Mouse (Mus musculus): ENCODE measurements around the gene Pus1. TPM values are rescaled to one million over a fixed set of nuclear protein-coding genes. Genes with fewer than 3 reads are reported as not detected.

Gene Pus1
- polyA plus RNA-seq (2015; fragmentation: Nextera tagmentation; extraction: Ambion mirVana) = 35.1 and 35.9 TPM in 2 replicates

DNA sequence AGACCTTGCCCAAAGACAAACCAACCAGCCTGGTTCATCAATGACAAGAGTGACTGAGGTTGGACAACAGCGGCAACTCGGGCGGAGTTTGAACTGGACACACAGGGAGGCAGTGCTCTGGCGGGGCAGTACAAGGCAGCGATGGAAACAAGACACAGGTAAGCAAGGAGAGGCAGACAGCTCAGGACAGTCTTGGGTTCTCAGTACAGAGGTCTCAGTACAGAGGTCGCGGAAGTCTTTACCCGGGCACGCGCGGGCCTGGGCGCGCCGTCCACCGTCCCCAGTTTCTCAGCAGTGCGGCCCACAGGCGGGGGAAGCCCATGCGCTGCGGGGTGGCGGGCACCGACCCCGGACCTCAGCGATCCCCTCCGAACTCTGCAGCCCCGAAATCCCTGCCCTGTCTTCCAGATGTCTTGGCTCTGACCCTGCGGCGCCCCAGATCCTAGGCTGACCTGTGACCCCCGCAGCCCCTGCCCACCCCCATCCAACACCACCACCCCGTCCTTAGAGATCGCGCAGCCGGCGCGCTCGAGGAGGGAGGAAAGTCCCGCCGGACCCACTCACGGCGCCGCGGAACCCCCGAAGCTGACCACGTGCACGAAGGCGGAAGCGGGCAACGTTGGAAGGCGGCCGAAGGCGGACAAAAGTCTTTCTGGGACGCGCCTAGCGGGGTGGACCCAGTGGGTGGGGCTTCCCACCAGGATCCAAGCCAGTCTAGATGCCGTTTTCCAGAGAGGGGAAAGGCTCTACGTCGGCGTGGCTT is at the start of gene Pus1:
Gene Pus1, minus strand, starts transcription at position 662 of the 763 bp plus-strand sequence.
- WGBS = under 1% methylated on average over 57 of the region's 57 CpGs
- Histone ChIP-seq H3K9me3 (replicated peaks) (no peaks in the 10 kb centered on the region), H3K9ac (peak within 1 kb of the TSS; percentile 65), H3K4me3 (replicated peaks) (peak within 1 kb of the TSS; percentile 66), H3K27me3 (no peaks in the 10 kb centered on the region), H3K36me3 (peaks cover 30% of the 10 kb centered on the region), H3K4me1 (peaks cover 14% of the 10 kb centered on the region), H3K4me2 (replicated peaks) (peak within 1 kb of the TSS; percentile 81), H3K27ac (replicated peaks) (peak within 1 kb of the TSS; percentile 68)
- ATAC-seq (ENCODE audit: insufficient number of reproducible peaks, low FRiP score, low TSS enrichment, low read depth) = peak; percentile 83

DNA sequence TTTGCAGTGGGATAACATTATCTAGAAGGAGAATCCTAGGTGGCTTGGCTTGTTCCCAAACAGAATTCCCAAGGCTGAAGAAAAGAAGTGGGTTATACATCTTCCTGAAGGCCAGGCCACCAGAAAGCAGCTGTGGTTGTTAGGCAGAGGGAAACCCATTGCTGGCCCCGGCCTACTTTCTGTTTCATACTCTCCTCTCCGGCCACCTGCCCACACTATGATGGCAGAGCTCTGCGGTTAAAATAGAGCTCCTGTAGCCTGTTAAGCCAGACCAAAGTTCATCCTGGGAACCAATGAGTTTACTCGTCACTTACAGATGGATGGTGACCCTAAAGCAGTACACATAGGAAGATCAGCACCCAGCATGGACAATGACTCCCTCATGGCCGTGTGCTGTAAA is 47.1 kb upstream of the Pus1 start:
- H3K9ac ChIP-seq = no peak overlapping the region
- H3K36me3 ChIP-seq = peaks cover 14% of the 10 kb centered on the region; the same call in 1 of the 2 replicates
- H3K9me3 ChIP-seq (replicated peaks) = no peaks in the 10 kb centered on the region
- H3K27me3 ChIP-seq = no peaks in the 10 kb centered on the region
- 89% methylated on average over 5 of the region's 5 CpGs for WGBS
- H3K4me1 ChIP-seq = no peaks in the 10 kb centered on the region
- ATAC-seq (ENCODE audit: insufficient number of reproducible peaks, low FRiP score, low TSS enrichment, low read depth) = no peak
- no peak overlapping the region for H3K4me3 ChIP-seq (replicated peaks)
- H3K4me2 ChIP-seq (replicated peaks) = no peak overlapping the region
- H3K27ac ChIP-seq (replicated peaks) = no peak overlapping the region

DNA sequence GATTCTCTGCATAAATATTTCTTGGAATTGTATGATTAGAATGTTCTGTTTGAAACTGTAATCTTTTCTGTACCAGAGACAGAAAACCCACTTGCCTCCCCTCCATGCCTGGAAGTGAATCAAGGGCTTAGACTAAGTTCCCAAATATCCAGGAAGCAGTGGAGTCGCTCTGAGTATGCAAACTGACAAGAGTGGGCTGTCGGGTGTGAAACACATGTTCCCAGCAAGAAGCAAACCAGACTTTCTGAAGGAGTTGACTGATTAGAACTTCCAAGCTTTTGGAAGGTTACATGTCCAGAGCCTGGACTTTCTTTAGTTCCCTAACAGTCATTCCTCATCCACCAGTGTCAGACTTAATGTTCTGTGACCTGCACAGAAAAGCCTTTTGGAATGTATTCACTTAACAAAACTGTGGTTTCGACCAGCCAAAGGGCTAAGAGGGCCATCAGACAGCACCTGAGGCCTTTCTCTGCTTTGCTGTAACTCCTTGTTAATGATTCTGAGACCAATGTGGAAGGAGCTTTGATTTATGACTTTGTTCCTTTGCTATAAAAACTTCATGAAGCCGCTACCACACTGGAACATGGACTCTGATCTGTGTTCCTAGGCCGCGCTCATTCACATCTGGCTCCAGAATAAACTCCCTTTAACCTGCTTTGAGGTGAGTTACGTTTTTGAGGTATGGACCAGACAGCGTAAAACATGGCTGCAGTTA is 46.5 kb upstream of the Pus1 start:
- Histone ChIP-seq H3K4me1 (no peaks in the 10 kb centered on the region), H3K27me3 (no peaks in the 10 kb centered on the region), H3K36me3 (peaks cover 11% of the 10 kb centered on the region; the same call in 1 of the 2 replicates), H3K4me3 (replicated peaks) (no peak overlapping the region), H3K27ac (replicated peaks) (no peak overlapping the region), H3K9me3 (replicated peaks) (no peaks in the 10 kb centered on the region), H3K4me2 (replicated peaks) (no peak overlapping the region), H3K9ac (no peak overlapping the region)
- no peak for ATAC-seq (ENCODE audit: insufficient number of reproducible peaks, low FRiP score, low TSS enrichment, low read depth)
- 83% methylated on average over 8 of the region's 8 CpGs for WGBS

DNA sequence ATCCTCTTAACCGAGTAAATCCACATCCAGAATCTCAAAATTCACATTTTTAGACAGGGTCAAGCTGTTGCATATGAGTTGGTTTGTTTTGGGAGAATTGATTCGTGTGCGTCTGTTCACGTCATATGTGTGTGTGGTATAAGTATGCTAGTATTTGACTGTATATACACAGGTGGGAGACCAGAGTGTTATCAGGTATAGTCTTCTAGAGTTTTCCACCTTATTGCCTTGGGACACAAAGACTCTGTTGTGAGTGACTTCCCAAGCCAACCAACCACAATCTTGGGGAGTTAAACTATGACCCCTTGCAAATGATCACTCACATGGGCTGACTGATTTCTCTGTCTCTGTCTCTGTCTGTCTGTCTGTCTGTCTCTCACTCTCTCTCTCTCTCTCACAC is 44.0 kb upstream of the Pus1 start:
- Histone ChIP-seq H3K9ac (no peak overlapping the region), H3K4me2 (replicated peaks) (no peak overlapping the region), H3K4me3 (replicated peaks) (no peak overlapping the region), H3K4me1 (no peaks in the 10 kb centered on the region), H3K36me3 (0 out of 2 replicates have a peak, but pooled peaks cover 4% of the 10 kb centered on the region), H3K27me3 (no peaks in the 10 kb centered on the region), H3K9me3 (replicated peaks) (no peaks in the 10 kb centered on the region), H3K27ac (replicated peaks) (no peak overlapping the region)
- WGBS = 65% methylated on average over 4 of the region's 4 CpGs
- ATAC-seq (ENCODE audit: insufficient number of reproducible peaks, low FRiP score, low TSS enrichment, low read depth) = no peak

DNA sequence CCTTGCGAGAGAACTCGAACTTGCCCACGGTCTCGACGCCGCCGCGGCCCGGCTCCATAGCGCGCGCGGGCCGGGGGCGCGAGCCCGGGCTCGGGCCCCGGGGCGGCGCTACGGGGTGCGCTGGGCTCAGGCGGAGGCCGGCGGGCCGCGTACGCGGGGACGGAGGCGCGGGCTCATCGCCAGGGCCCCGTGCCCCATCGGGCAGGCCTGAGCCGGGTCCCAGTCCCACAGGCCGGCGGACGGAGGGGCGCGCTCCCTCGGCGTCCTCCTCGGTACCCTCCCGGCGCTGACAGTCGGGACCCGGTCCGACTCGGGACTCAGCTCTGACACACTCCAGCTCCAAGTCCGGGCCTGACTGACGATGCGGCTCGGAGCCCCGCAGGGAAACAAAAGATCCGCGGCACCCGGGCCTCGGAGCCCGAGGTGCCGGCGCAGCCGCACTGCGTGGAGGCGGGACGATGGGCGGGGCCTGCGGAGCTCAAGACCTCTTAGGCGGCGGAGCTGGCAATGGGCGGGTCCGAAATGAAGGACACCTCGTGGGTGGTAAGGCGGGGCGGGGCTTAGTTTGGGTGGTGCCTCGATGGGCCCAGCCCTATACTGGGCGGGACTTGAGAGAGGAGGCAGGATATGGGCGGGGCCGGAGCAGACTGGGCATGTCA is 29.3 kb upstream of the Pus1 start, which contains the start of gene Ulk1:
Gene Ulk1, minus strand, starts transcription at position 431 of the 659 bp plus-strand sequence.
- no peaks in the 10 kb centered on the region for H3K9me3 ChIP-seq (replicated peaks)
- H3K9ac ChIP-seq = peak within 1 kb of the TSS; percentile 96
- H3K4me1 ChIP-seq = peaks cover 43% of the 10 kb centered on the region
- H3K36me3 ChIP-seq = peaks cover 13% of the 10 kb centered on the region; the same call in 1 of the 2 replicates
- WGBS = under 1% methylated on average over 75 of the region's 80 CpGs
- H3K27ac ChIP-seq (replicated peaks) = peak within 1 kb of the TSS; percentile 88
- H3K27me3 ChIP-seq = no peaks in the 10 kb centered on the region
- H3K4me2 ChIP-seq (replicated peaks) = peak within 1 kb of the TSS; percentile 84
- H3K4me3 ChIP-seq (replicated peaks) = peak within 1 kb of the TSS; percentile 96
- ATAC-seq (ENCODE audit: insufficient number of reproducible peaks, low FRiP score, low TSS enrichment, low read depth) = peak; percentile 97

DNA sequence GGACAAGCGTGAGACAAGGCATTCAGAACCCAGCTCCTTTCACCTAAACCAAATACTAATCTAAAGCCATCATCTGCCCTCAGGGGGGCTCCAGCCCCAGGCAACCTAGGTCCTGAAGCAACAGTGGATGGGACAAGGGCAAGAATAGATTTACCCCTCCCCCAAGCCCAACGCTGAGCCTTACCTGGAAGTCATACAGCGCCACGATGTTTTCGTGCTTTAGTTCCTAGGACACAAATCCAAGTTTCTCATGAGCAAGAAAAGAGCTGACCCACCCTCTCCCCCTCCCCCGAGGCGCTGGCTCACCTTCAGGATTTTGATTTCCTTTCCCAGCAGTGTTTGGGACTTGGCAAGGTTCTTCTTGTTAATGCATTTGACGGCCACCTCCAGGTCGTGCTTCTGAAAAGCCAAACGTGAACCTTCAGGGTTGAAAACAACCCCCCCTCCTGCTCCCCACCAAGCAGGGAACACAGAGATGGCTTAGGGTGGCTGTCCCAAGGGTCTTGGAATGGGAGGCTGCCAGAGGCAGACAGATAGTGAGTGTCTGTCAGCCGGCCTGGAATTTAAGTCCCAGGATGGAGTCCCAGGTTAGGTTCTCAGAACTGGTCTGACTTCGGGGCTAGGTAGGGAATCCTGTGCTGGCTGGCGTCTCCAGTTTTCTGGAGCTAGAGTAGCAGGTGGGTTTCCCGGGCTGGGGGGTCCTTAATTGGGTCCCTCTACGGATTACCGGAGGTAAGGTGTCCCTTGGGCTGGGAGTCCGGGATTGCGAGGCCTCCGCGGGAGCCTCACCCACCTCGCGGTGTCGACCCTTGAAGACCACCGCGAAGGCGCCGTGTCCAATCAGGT is 28.6 kb upstream of the Pus1 start:
- H3K36me3 ChIP-seq = peaks cover 14% of the 10 kb centered on the region; the same call in 1 of the 2 replicates
- peak overlapping the region; percentile 96 for H3K9ac ChIP-seq
- H3K4me1 ChIP-seq = peaks cover 47% of the 10 kb centered on the region
- H3K9me3 ChIP-seq (replicated peaks) = no peaks in the 10 kb centered on the region
- no peaks in the 10 kb centered on the region for H3K27me3 ChIP-seq
- ATAC-seq (ENCODE audit: insufficient number of reproducible peaks, low FRiP score, low TSS enrichment, low read depth) = no peak
- peak overlapping the region; percentile 96 for H3K4me3 ChIP-seq (replicated peaks)
- H3K27ac ChIP-seq (replicated peaks) = peak overlapping the region; percentile 88
- peak overlapping the region; percentile 84 for H3K4me2 ChIP-seq (replicated peaks)
- WGBS = 1% methylated on average over 27 of the region's 27 CpGs

DNA sequence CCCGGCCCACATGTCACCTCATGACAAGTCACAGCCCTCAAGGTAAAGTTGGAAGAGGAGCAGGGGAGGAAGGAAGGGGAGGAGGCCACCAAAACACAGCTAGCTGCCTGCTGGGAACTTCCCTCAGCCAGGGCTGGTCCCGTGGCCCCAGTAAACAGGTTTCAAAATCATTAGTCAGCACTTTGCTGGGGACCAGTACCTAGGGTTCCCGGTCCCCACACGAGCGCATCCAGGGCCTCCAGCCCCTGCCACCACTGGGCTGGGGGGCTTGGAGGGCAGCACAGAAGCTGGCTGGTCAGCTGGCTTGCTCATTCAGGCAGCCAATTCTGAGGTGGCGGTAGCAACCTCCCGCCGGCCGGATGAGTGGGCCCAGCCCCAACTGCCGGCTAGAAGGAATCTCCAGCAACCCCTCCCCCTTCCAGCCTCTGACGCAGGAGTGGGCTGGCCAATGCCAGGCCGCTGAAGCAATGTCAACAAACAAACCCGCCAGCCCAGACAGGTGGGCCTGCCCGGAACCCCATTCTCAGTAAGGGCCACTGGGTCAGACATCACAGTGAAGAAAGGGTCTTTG is 27.7 kb upstream of the Pus1 start:
- Histone ChIP-seq H3K9me3 (replicated peaks) (no peaks in the 10 kb centered on the region), H3K27ac (replicated peaks) (peak overlapping the region; percentile 88), H3K4me3 (replicated peaks) (peak overlapping the region; percentile 96), H3K4me2 (replicated peaks) (peak overlapping the region; percentile 84), H3K36me3 (peaks cover 17% of the 10 kb centered on the region; the same call in 1 of the 2 replicates), H3K9ac (peak overlapping the region; percentile 96), H3K4me1 (peaks cover 47% of the 10 kb centered on the region), H3K27me3 (no peaks in the 10 kb centered on the region)
- WGBS = under 1% methylated on average over 14 of the region's 14 CpGs
- peak; percentile 55 for ATAC-seq (ENCODE audit: insufficient number of reproducible peaks, low FRiP score, low TSS enrichment, low read depth)

DNA sequence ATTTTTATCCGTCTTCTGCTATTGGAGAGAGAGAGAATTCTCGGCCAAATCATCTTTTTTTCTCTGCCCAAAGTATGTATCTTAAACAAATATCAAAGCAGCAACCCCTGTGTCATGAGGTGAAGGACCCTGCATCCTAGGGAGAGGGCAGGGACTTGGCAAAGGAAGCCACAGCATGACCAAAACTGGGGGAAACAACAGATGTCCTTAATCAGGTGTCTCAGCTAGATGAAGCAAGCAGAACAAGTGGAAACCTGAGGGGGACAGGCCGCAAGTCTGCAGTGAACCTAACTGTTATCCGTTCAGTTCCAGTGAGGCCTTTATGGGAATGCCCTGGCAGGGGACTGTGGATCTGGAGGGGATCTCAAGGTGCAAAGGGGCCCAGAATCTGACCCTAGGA is 27.0 kb upstream of the Pus1 start:
- H3K27ac ChIP-seq (replicated peaks) = peak overlapping the region; percentile 88; the same call in 1 of the 2 replicates
- WGBS = 76% methylated on average over 4 of the region's 4 CpGs
- H3K9me3 ChIP-seq (replicated peaks) = no peaks in the 10 kb centered on the region
- H3K27me3 ChIP-seq = no peaks in the 10 kb centered on the region
- H3K36me3 ChIP-seq = peaks cover 22% of the 10 kb centered on the region; the same call in 1 of the 2 replicates
- H3K4me1 ChIP-seq = peaks cover 48% of the 10 kb centered on the region
- H3K4me2 ChIP-seq (replicated peaks) = peak overlapping the region; percentile 84
- ATAC-seq (ENCODE audit: insufficient number of reproducible peaks, low FRiP score, low TSS enrichment, low read depth) = no peak
- peak overlapping the region; percentile 96 for H3K9ac ChIP-seq
- H3K4me3 ChIP-seq (replicated peaks) = peak overlapping the region; percentile 96

DNA sequence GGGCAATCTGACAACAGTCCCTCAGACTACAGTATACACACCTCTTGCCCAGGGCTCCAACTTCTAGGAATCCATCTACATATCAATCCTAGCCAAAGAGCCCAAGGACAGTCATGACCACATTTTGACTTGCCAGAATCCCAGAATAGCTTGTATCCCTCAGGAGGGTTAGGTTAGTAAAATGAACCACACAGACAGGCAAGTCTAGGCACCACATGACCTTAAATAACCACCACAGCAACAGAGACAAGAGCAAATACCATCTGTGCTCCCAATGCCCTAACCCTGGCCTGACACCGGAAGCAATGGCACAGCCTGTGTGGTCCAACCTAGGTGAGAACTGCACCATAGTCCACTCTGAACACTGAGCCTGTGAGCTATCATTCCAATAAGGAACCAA is 26.2 kb upstream of the Pus1 start:
- Histone ChIP-seq H3K27ac (replicated peaks) (no peak overlapping the region), H3K27me3 (no peaks in the 10 kb centered on the region), H3K9ac (no peak overlapping the region), H3K9me3 (replicated peaks) (no peaks in the 10 kb centered on the region), H3K4me1 (peaks cover 56% of the 10 kb centered on the region), H3K4me3 (replicated peaks) (no peak overlapping the region), H3K4me2 (replicated peaks) (no peak overlapping the region), H3K36me3 (peaks cover 30% of the 10 kb centered on the region; the same call in 1 of the 2 replicates)
- no peak for ATAC-seq (ENCODE audit: insufficient number of reproducible peaks, low FRiP score, low TSS enrichment, low read depth)
- 74% methylated on average over 1 of the region's 1 CpGs for WGBS

DNA sequence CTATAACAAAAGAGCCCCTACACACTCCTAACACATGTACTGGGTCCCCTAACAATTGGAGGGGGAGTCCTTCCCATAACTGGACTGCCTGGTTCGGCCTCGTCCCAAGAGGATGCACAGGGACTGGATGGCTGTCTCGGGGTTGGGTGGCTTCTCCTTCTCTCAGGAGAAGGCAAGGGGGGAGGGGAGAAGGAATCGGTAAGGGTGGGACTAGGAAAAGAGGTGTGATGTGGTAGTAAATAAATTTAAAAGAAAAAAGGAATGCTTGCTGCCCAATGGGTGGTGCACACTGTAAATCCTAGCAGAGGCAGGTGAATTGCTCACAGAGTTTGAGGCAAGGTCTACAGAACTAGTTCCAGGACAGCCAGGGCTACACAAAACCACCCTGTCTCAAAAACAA is 25.7 kb upstream of the Pus1 start:
- Histone ChIP-seq H3K27me3 (no peaks in the 10 kb centered on the region), H3K4me2 (replicated peaks) (no peak overlapping the region), H3K9me3 (replicated peaks) (no peaks in the 10 kb centered on the region), H3K4me3 (replicated peaks) (no peak overlapping the region), H3K4me1 (peaks cover 61% of the 10 kb centered on the region), H3K36me3 (peaks cover 33% of the 10 kb centered on the region; the same call in 1 of the 2 replicates), H3K27ac (replicated peaks) (no peak overlapping the region), H3K9ac (no peak overlapping the region)
- WGBS = 83% methylated on average over 4 of the region's 4 CpGs
- no peak for ATAC-seq (ENCODE audit: insufficient number of reproducible peaks, low FRiP score, low TSS enrichment, low read depth)

Measured in embryonic facial prominence, embryonic 15.5 days (tissue).